Mouse (Mus musculus) liver, adult 2 months (tissue): Measurements from ENCODE around the gene Ctbp2. TPM values are rescaled to one million over a fixed set of nuclear protein-coding genes. Genes with fewer than 3 reads are reported as not detected.

Experiments
- DNase-seq: peaks from one replicate; pipeline ENCODE4 v3.0.0-alpha.2; 2011; ENCODE audit warnings: low read depth, low spot score; ENCODE audit errors: extremely low read depth
- H3K27ac ChIP-seq: fragments of 200-500 bp; replicated peaks from 2 replicates; pipeline ENCODE4 v1.5.1; 2012; ENCODE audit warnings: low read depth, mild to moderate bottlenecking, control low read depth, inconsistent platforms, low read length; ENCODE audit not compliant: insufficient read depth
- H3K27me3 ChIP-seq: fragments of 200-500 bp; 2 replicates; pipeline ENCODE4 v1.6.1; 2012; ENCODE audit warnings: mild to moderate bottlenecking, moderate library complexity, low read length, inconsistent platforms; ENCODE audit not compliant: control insufficient read depth, insufficient read depth
- H3K36me3 ChIP-seq: fragments of 200-500 bp; 2 replicates; pipeline ENCODE4 v1.6.1; 2012; ENCODE audit warnings: low read length, inconsistent platforms; ENCODE audit not compliant: control insufficient read depth, insufficient read depth
- H3K4me1 ChIP-seq: fragments of 200-500 bp; 2 replicates; pipeline ENCODE4 v1.6.1; 2011; ENCODE audit warnings: low read length; ENCODE audit not compliant: control insufficient read depth, insufficient read depth
- H3K4me3 ChIP-seq: fragments of 200-500 bp; 2 replicates; pipeline ENCODE4 v1.5.1; 2011; ENCODE audit warnings: low read depth, mild to moderate bottlenecking, control low read depth, low read length, moderate library complexity; ENCODE audit not compliant: insufficient read depth
- H3K79me2 ChIP-seq: fragments of 200-500 bp; 2 replicates; pipeline ENCODE4 v1.6.1; 2012; ENCODE audit warnings: inconsistent platforms, mild to moderate bottlenecking, low read length, moderate library complexity; ENCODE audit not compliant: control insufficient read depth, insufficient read depth
- H3K9ac ChIP-seq: fragments of 200-500 bp; 2 replicates; pipeline ENCODE4 v1.6.1; 2012; ENCODE audit warnings: low read depth, mild to moderate bottlenecking, control low read depth, inconsistent platforms, low read length
- CTCF ChIP-seq: fragments of 200-500 bp; IDR thresholded peaks from 2 replicates; pipeline ENCODE4 v1.5.1; 2011; ENCODE audit warnings: low read depth, low read length, control low read depth
- POLR2A ChIP-seq: fragments of 200-500 bp; IDR thresholded peaks from 2 replicates; pipeline ENCODE4 v1.6.1; 2011; ENCODE audit warnings: low read length, control low read depth; ENCODE audit not compliant: insufficient read depth; ENCODE audit errors: extremely low read depth
- WGBS: fragments of 180-500 bp; shearing (Covaris S2); methylation state at CpG from one replicate; pipeline ENCODE4 v1.1.7; 2018; 5-methylcytosine and 5-hydroxymethylcytosine counted together
- polyA plus RNA-seq: library from polyadenylated mRNA; depleted of rRNA; stranded (reverse); fragments of >200 nt; gene quantifications from 2 replicates; pipeline ENCODE4 v1.2.3, GENCODE M21; 2012
- total RNA-seq: library from RNA; depleted of rRNA; stranded (reverse); fragments of >200 nt; gene quantifications from 2 replicates; pipeline ENCODE4 v1.2.3, GENCODE M21; 2014

Ctbp2 gene
- total and polyA plus RNA-seq, 2 experiments: 2.2 to 3.8 TPM

DNA sequence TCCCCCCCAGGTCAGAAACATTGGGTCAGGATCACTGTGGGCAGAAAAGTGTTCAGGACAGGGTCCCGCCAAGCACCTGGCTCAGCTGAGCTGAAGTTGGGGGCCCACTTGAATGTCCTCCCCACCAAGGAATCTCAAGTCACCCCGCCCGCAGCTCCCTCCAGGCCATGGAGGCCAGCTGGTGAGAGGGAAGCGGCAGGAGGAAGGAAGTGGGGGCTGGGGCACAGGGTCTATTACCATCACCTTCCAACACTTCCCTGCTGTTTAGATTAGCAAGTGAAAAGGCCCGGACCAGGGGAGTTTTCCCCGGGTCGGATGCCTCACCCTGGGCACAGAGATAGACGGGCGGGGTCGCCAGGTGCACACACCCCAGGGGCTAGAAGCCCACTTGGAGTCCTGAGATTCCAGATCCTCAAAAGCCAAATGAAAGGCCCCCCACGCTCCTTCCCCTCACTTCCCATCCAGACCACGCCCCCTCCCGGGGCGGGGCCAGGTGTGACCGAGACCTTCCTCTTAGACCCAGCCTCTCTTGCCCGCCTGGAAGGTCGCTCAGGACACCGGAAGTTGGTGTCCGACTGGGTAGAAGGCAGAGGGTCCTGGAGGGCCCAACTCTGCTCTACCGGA is 9.2 kb downstream of the Ctbp2 start:
- no peak overlapping the region for H3K4me3 ChIP-seq
- WGBS: 16% methylated on average over 20 of the region's 20 CpGs
- H3K79me2 ChIP-seq: no peaks in the 10 kb centered on the region
- H3K9ac ChIP-seq: no peak overlapping the region
- TF ChIP-seq POLR2A: no peak
- TF ChIP-seq CTCF: no peak
- no peak for DNase-seq
- H3K36me3 ChIP-seq: no peaks in the 10 kb centered on the region
- peaks cover 6% of the 10 kb centered on the region; the same call in 1 of the 2 replicates for H3K4me1 ChIP-seq
- peaks cover 2% of the 10 kb centered on the region; the same call in 1 of the 2 replicates for H3K27me3 ChIP-seq
- H3K27ac ChIP-seq: no peak overlapping the region

- Histone ChIP-seq H3K9ac (no peak overlapping the region), H3K4me3 (no peak overlapping the region), H3K4me1 (peaks cover 5% of the 10 kb centered on the region; the same call in 1 of the 2 replicates), H3K79me2 (peaks cover 3% of the 10 kb centered on the region; the same call in 1 of the 2 replicates), H3K36me3 (no peaks in the 10 kb centered on the region), H3K27me3 (peaks cover 2% of the 10 kb centered on the region; the same call in 1 of the 2 replicates), H3K27ac (no peak overlapping the region)
- no peak for DNase-seq
- 83% methylated on average over 8 of the region's 8 CpGs for WGBS
- TF ChIP-seq POLR2A (no peak), CTCF (no peak)
These were observed 10.8 kb downstream of the Ctbp2 start for GRCm38 (mm10) chr7:133113185-133113895.

DNA sequence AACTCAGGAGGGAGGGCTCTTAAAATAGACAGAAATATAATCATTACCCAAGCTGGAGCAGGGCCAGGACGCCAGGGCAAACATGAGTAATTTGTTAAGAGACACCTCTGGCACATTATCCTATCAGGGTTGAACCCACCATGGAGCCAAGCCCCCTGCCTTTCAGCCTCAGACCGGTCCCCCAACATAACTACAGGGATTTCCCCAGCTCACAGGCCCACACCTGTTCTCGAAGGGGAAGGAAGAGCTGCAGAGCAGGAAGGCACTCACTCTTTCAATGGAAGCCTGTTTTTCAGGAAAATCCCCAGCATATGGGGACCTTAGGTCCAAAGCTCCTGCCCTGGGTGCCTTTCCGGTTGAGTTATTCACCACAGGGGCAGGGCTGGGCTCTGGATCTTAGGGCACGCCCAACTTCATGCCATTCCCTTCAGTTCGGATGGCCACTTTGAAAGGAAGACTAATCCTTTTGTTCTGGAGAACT is 11.8 kb downstream of the Ctbp2 start:
- DNase-seq: no peak

GRCm38 (mm10) chr7:133109442-133109841 is 14.7 kb downstream of the Ctbp2 start:
- peaks cover 3% of the 10 kb centered on the region; the same call in 1 of the 2 replicates for H3K79me2 ChIP-seq
- H3K9ac ChIP-seq: no peak overlapping the region
- no peaks in the 10 kb centered on the region for H3K36me3 ChIP-seq
- no peaks in the 10 kb centered on the region for H3K4me1 ChIP-seq
- DNase-seq: peak; percentile 16
- TF ChIP-seq CTCF (no peak), POLR2A (no peak)
- no peak overlapping the region for H3K4me3 ChIP-seq
- H3K27me3 ChIP-seq: no peaks in the 10 kb centered on the region
- no peak overlapping the region for H3K27ac ChIP-seq
- 90% methylated on average over 4 of the region's 4 CpGs for WGBS

More for the DNA sequence above, 11.8 kb downstream of the Ctbp2 start:
- Histone ChIP-seq H3K4me3 (no peak overlapping the region), H3K27me3 (peaks cover 2% of the 10 kb centered on the region; the same call in 1 of the 2 replicates), H3K36me3 (no peaks in the 10 kb centered on the region), H3K4me1 (peaks cover 5% of the 10 kb centered on the region; the same call in 1 of the 2 replicates), H3K9ac (no peak overlapping the region), H3K79me2 (peaks cover 3% of the 10 kb centered on the region; the same call in 1 of the 2 replicates), H3K27ac (no peak overlapping the region)
- 32% methylated on average over 6 of the region's 6 CpGs for WGBS
- TF ChIP-seq POLR2A (no peak), CTCF (no peak)

DNA sequence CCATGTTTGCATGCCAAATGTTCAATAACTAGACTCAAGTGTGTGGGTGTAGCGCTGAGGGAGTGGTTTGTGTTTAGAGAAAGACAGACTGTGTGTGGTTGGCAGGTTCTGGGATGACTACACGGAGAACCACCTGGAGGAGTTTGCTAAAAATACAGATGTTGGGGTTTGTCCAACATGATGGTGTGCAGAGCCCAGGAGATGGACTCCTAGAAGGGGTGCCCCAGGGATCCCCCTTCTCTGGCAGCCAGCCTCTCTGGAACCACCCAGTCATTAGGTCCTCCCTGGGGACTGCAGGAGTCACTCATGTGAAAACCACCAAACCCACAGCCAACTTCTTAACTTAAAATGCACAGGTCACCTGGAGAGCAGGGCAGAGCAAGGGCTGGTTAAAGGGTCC is 15.5 kb downstream of the Ctbp2 start:
- no peak for DNase-seq
- Histone ChIP-seq H3K36me3 (no peaks in the 10 kb centered on the region), H3K79me2 (peaks cover 3% of the 10 kb centered on the region; the same call in 1 of the 2 replicates), H3K4me1 (no peaks in the 10 kb centered on the region), H3K27me3 (no peaks in the 10 kb centered on the region), H3K4me3 (no peak overlapping the region), H3K9ac (no peak overlapping the region), H3K27ac (no peak overlapping the region)
- TF ChIP-seq POLR2A (no peak), CTCF (no peak)
- WGBS: 73% methylated on average over 2 of the region's 2 CpGs
